Mouse (Mus musculus) hindbrain, embryonic 14.5 days (tissue): Measurements from ENCODE around the gene Wdr77. TPM values are rescaled to one million over a fixed set of nuclear protein-coding genes. Genes with fewer than 3 reads are reported as not detected.

Experiments
- ATAC-seq: fragments of 200-750 bp; cut with Nextera tagmentation; 2 replicates; pipeline ENCODE4 v1.8.0; 2017; ENCODE audit warnings: moderate number of reproducible peaks, mild to moderate bottlenecking, moderate TSS enrichment, moderate library complexity; ENCODE audit not compliant: low FRiP score
- DNase-seq: peaks from one replicate; pipeline ENCODE4 v3.0.0-alpha.2; 2015; ENCODE audit warnings: low spot score
- H3K27ac ChIP-seq: fragments of 300-500 bp; sonication (generic); 2 replicates; pipeline ENCODE4 v1.5.1; 2014; ENCODE audit warnings: mild to moderate bottlenecking, moderate library complexity
- H3K27me3 ChIP-seq: fragments of 300-500 bp; sonication (generic); 2 replicates; pipeline ENCODE4 v1.6.1; 2014; ENCODE audit warnings: mild to moderate bottlenecking, low read length, mixed read lengths; ENCODE audit not compliant: control insufficient read depth, insufficient read depth
- H3K36me3 ChIP-seq: fragments of 300-500 bp; sonication (generic); replicated peaks from 2 replicates; pipeline ENCODE4 v1.6.1; 2014; ENCODE audit not compliant: control insufficient read depth, insufficient read depth
- H3K4me1 ChIP-seq: fragments of 300-500 bp; sonication (generic); replicated peaks from 2 replicates; pipeline ENCODE4 v1.6.1; 2014; ENCODE audit warnings: antibody characterized with exemption, low read length, mixed read lengths; ENCODE audit not compliant: control insufficient read depth, insufficient read depth
- H3K4me2 ChIP-seq: fragments of 300-500 bp; sonication (generic); replicated peaks from 2 replicates; pipeline ENCODE4 v1.6.1; 2014; ENCODE audit warnings: mild to moderate bottlenecking, moderate library complexity
- H3K4me3 ChIP-seq: fragments of 300-500 bp; sonication (generic); replicated peaks from 2 replicates; pipeline ENCODE4 v1.5.1; 2014; ENCODE audit warnings: mild to moderate bottlenecking, low read length
- H3K9ac ChIP-seq: fragments of 300-500 bp; sonication (generic); 2 replicates; pipeline ENCODE4 v1.6.1; 2014
- H3K9me3 ChIP-seq: fragments of 300-500 bp; sonication (generic); 2 replicates; pipeline ENCODE4 v1.6.1; 2016; ENCODE audit warnings: low read length; ENCODE audit not compliant: control insufficient read depth
- WGBS: fragments of 180-500 bp; shearing (Covaris S2); extraction: QIAGEN DNeasy Blood & Tissue Kit; methylation state at CpG from one replicate; pipeline ENCODE4 v1.1.7; 2014; 5-methylcytosine and 5-hydroxymethylcytosine counted together
- polyA plus RNA-seq: library from polyadenylated mRNA; unstranded; fragments of >200 nt; fragmentation: Nextera tagmentation; extraction: Ambion mirVana; gene quantifications from 2 replicates; pipeline ENCODE4 v1.2.1, GENCODE M21; 2014

Wdr77 gene
- polyA plus RNA-seq, 1 experiment from 2014 or later, result 86.2 TPM

GRCm38 (mm10) chr3:105933926-105934325 is 25.2 kb upstream of the Wdr77 start:
- H3K4me3 ChIP-seq, result no peak overlapping the region
- H3K36me3 ChIP-seq, result no peaks in the 10 kb centered on the region; the same call in none of the 2 replicates
- no peak overlapping the region for H3K9ac ChIP-seq
- no peak overlapping the region for H3K27ac ChIP-seq
- no peaks in the 10 kb centered on the region for H3K4me1 ChIP-seq
- no peak for DNase-seq
- no peaks in the 10 kb centered on the region for H3K9me3 ChIP-seq
- H3K27me3 ChIP-seq, result no peaks in the 10 kb centered on the region
- no peak for ATAC-seq
- no peak overlapping the region for H3K4me2 ChIP-seq
- 94% methylated on average over 6 of the region's 6 CpGs for WGBS

- Histone ChIP-seq H3K9me3 (no peaks in the 10 kb centered on the region), H3K36me3 (peaks cover 4% of the 10 kb centered on the region), H3K27ac (no peak overlapping the region), H3K9ac (no peak overlapping the region), H3K27me3 (no peaks in the 10 kb centered on the region), H3K4me1 (no peaks in the 10 kb centered on the region), H3K4me3 (no peak overlapping the region), H3K4me2 (no peak overlapping the region)
- WGBS, result 83% methylated on average over 5 of the region's 5 CpGs
- ATAC-seq, result no peak
- no peak for DNase-seq
Measured at GRCm38 (mm10) chr3:105935033-105935432, 24.1 kb upstream of the Wdr77 start.

GRCm38 (mm10) chr3:105936111-105936510 is 23.1 kb upstream of the Wdr77 start:
- Histone ChIP-seq H3K36me3 (peaks cover 15% of the 10 kb centered on the region), H3K27me3 (no peaks in the 10 kb centered on the region), H3K4me2 (no peak overlapping the region), H3K9me3 (no peaks in the 10 kb centered on the region), H3K9ac (no peak overlapping the region), H3K4me3 (no peak overlapping the region), H3K4me1 (no peaks in the 10 kb centered on the region), H3K27ac (no peak overlapping the region)
- ATAC-seq, result no peak
- 96% methylated on average over 4 of the region's 4 CpGs for WGBS
- no peak for DNase-seq

- Histone ChIP-seq H3K27me3 (no peaks in the 10 kb centered on the region), H3K27ac (no peak overlapping the region), H3K36me3 (peaks cover 85% of the 10 kb centered on the region), H3K4me3 (no peak overlapping the region), H3K9me3 (no peaks in the 10 kb centered on the region), H3K4me1 (no peaks in the 10 kb centered on the region), H3K4me2 (no peak overlapping the region), H3K9ac (no peak overlapping the region)
- ATAC-seq, result no peak
- no peak for DNase-seq
- WGBS, result 98% methylated on average over 7 of the region's 7 CpGs
Measured at GRCm38 (mm10) chr3:105951348-105951747, 7.8 kb upstream of the Wdr77 start.

- H3K27ac ChIP-seq, result no peak overlapping the region
- H3K27me3 ChIP-seq, result no peaks in the 10 kb centered on the region
- peak overlapping the region; percentile 89 for H3K9ac ChIP-seq
- H3K4me1 ChIP-seq, result peaks cover 23% of the 10 kb centered on the region
- 91% methylated on average over 1 of the region's 1 CpGs for WGBS
- H3K4me2 ChIP-seq, result peak overlapping the region; percentile 85; the same call in 1 of the 2 replicates
- no peak overlapping the region for H3K4me3 ChIP-seq
- no peak for DNase-seq
- peaks cover 47% of the 10 kb centered on the region for H3K36me3 ChIP-seq
- no peaks in the 10 kb centered on the region for H3K9me3 ChIP-seq
- no peak for ATAC-seq
Measured at GRCm38 (mm10) chr3:105957235-105957634, 1.9 kb upstream of the Wdr77 start.

- peaks cover 47% of the 10 kb centered on the region for H3K36me3 ChIP-seq
- 43% methylated on average over 5 of the region's 5 CpGs for WGBS
Measured at GRCm38 (mm10) chr3:105958204-105958603, 965 bp upstream of the Wdr77 start.

GRCm38 (mm10) chr3:105959585-105959984 is 416 bp downstream of the Wdr77 start:
- WGBS, result 1% methylated on average over 26 of the region's 26 CpGs
- H3K27ac ChIP-seq, result peak overlapping the region; percentile 67; the same call in 1 of the 2 replicates
- H3K9ac ChIP-seq, result peak overlapping the region; percentile 89
- peaks cover 49% of the 10 kb centered on the region for H3K36me3 ChIP-seq
- no peaks in the 10 kb centered on the region for H3K9me3 ChIP-seq
- H3K4me3 ChIP-seq, result peak overlapping the region; percentile 71
- peaks cover 23% of the 10 kb centered on the region for H3K4me1 ChIP-seq
- peak overlapping the region; percentile 59 for H3K4me2 ChIP-seq
- ATAC-seq (peak; percentile 79), DNase-seq (peak; percentile 59)
- no peaks in the 10 kb centered on the region for H3K27me3 ChIP-seq

More at GRCm38 (mm10) chr3:105958204-105958603, 965 bp upstream of the Wdr77 start:
- H3K4me2 ChIP-seq, result peak overlapping the region; percentile 85
- H3K4me3 ChIP-seq, result peak overlapping the region; percentile 71
- H3K4me1 ChIP-seq, result peaks cover 23% of the 10 kb centered on the region
- ATAC-seq (no peak), DNase-seq (no peak)
- H3K27ac ChIP-seq, result no peak overlapping the region
- no peaks in the 10 kb centered on the region for H3K27me3 ChIP-seq
- no peaks in the 10 kb centered on the region for H3K9me3 ChIP-seq
- H3K9ac ChIP-seq, result peak overlapping the region; percentile 89

GRCm38 (mm10) chr3:105959999-105960398 is 830 bp downstream of the Wdr77 start, which contains the start of gene Atp5f1:
Gene Atp5f1, minus strand, starts transcription at chr3:105960099.
- no peaks in the 10 kb centered on the region for H3K27me3 ChIP-seq
- H3K9ac ChIP-seq, result peak within 1 kb of the TSS; percentile 89
- H3K27ac ChIP-seq, result peak within 1 kb of the TSS; percentile 80
- WGBS, result 5% methylated on average over 6 of the region's 6 CpGs
- H3K4me3 ChIP-seq, result peak within 1 kb of the TSS; percentile 71
- H3K4me1 ChIP-seq, result peaks cover 23% of the 10 kb centered on the region
- no peaks in the 10 kb centered on the region for H3K9me3 ChIP-seq
- peaks cover 49% of the 10 kb centered on the region for H3K36me3 ChIP-seq
- ATAC-seq (no peak), DNase-seq (no peak)
- H3K4me2 ChIP-seq, result peak within 1 kb of the TSS; percentile 85

GRCm38 (mm10) chr3:105960700-105961099 is 1.5 kb downstream of the Wdr77 start:
- no peak overlapping the region for H3K27ac ChIP-seq
- WGBS, result 96% methylated on average over 2 of the region's 2 CpGs
- ATAC-seq (no peak), DNase-seq (no peak)
- peak overlapping the region; percentile 59 for H3K4me2 ChIP-seq
- H3K36me3 ChIP-seq, result peaks cover 52% of the 10 kb centered on the region
- no peaks in the 10 kb centered on the region for H3K9me3 ChIP-seq
- H3K4me1 ChIP-seq, result peaks cover 23% of the 10 kb centered on the region
- no peaks in the 10 kb centered on the region for H3K27me3 ChIP-seq
- 0 out of 2 replicates have a peak overlapping the region, but pooled peaks have one; percentile 89 for H3K9ac ChIP-seq
- H3K4me3 ChIP-seq, result no peak overlapping the region
